Comparison of ENCODE assay signal across 16 mouse cellular contexts in the genomic region with DNA sequence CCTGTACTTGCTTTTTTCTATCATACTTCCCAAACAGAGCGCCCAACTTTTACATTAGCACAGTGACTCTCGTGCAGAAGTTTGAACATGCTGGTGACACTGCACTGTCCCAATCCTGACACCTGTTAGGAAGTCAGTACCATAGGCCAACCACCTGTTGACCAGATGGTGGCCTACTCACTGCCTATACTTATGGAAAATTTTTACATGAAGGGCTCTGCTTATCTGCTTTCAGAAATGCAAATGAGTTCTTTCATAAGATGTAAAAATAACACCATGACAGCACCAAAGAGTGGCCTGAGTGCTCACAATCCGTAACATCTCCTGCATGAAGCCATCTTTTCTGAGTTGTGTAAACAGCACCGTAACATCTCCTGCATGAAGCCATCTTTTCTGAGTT. TPM values are rescaled to one million over a fixed set of nuclear protein-coding genes. Genes with fewer than 3 reads are reported as not detected.
"Had no signal": no experiment of that assay in that cellular context is flagged by ENCODE, and none has a peak within 500 bp of the region (broad histone marks: within the 10 kb centered on the region; RNA-seq: fewer than 3 reads in every experiment).

No protein-coding gene starts in this region.

- H3K27me3 ChIP-seq: neural tube, embryonic 15.5 days; stomach, embryonic 15.5 days had no signal

- DNase-seq: retina, postnatal 1 day; right cerebral cortex, adult 18-20 months; right cerebral cortex, postnatal 14 days; right cerebral cortex, postnatal 25 days; right cerebral cortex, postnatal 4 days; spleen, adult 18-20 months; thymus, adult 18-20 months; thymus, adult 2 months; thymus, postnatal 14 days; thymus, postnatal 25 days; thymus, postnatal 36 days; thymus, postnatal 4 days had no signal

- H3K9me3 ChIP-seq: neural tube, embryonic 15.5 days; stomach, embryonic 15.5 days had no signal

- H3K27ac ChIP-seq: neural tube, embryonic 15.5 days; stomach, embryonic 15.5 days; stomach, postnatal 0 days had no signal

- H3K4me2 ChIP-seq: neural tube, embryonic 15.5 days; stomach, embryonic 15.5 days had no signal

- H3K4me1 ChIP-seq: neural tube, embryonic 15.5 days; stomach, embryonic 15.5 days had no signal

- H3K4me3 ChIP-seq: neural tube, embryonic 15.5 days; stomach, embryonic 15.5 days had no signal

- H3K9ac ChIP-seq: neural tube, embryonic 15.5 days; stomach, embryonic 15.5 days had no signal

RNA-seq across cellular contexts. Expression of a gene that starts 49.0 kb away (rescaled TPM):
- total RNA-seq: neutrophil, adult 5-6 weeks had no signal
